In genomic region chr17:65612391-65613141, GRCm38 (mm10) we compare ENCODE assay signal across 8 mouse cellular contexts. TPM values are rescaled to one million over a fixed set of nuclear protein-coding genes. Genes with fewer than 3 reads are reported as not detected.
DNase-seq lines count a peak whose midpoint lies in the region; ATAC-seq and TF ChIP-seq lines count a peak whose summit lies in the region.

No protein-coding gene starts in this region.

- peak overlapping the region; percentile 54 for H3K4me2 ChIP-seq in forebrain, embryonic 11.5 days (ENCODE audit: low read depth, low read length, severe bottlenecking)
- peak overlapping the region; percentile 75 for H3K4me2 ChIP-seq in lung, embryonic 16.5 days (ENCODE audit: low read depth, low read length)

- peak; percentile 80 for DNase-seq in forebrain, embryonic 11.5 days (ENCODE audit: low spot score)
- peak; percentile 46 to 58 for DNase-seq in heart, postnatal 14 days
- peak; percentile 23 to 26 for DNase-seq in layer of hippocampus, adult 18-20 months (ENCODE audit: low spot score in 2 of 2)
- peak; percentile 34 for DNase-seq in retina, postnatal 7 days (ENCODE audit: low read depth, low spot score)
- DNase-seq in urinary bladder, adult 2 months (ENCODE audit: low spot score) = peak; percentile 56

- under 1% methylated on average over 68 of the region's 91 CpGs for WGBS in forebrain, embryonic 11.5 days
- under 1% methylated on average over 47 of the region's 91 CpGs for WGBS in lung, embryonic 16.5 days

- H3K9ac ChIP-seq in forebrain, embryonic 11.5 days (ENCODE audit: low read length) = peak overlapping the region; percentile 96
- peak overlapping the region; percentile 99 for H3K9ac ChIP-seq in lung, embryonic 16.5 days (ENCODE audit: low read length)

- peak overlapping the region; percentile 96 for H3K4me3 ChIP-seq in E14TG2a.4 (replicated peaks; ENCODE audit: low read length)
- peak overlapping the region; percentile 77 for H3K4me3 ChIP-seq in brown adipose tissue, adult 24 weeks (ENCODE audit: insufficient read depth, low read depth, low read length)
- peak overlapping the region; percentile 98 for H3K4me3 ChIP-seq in forebrain, embryonic 11.5 days (ENCODE audit: low read depth, low read length)
- peak overlapping the region; percentile 66 for H3K4me3 ChIP-seq in lung, embryonic 16.5 days (ENCODE audit: low read length)

- no peak for TF ChIP-seq CTCF in E14TG2a.4 (conservative IDR thresholded peaks at IDR 0.05; ENCODE audit: low read length)

- H3K27ac ChIP-seq in brown adipose tissue, adult 24 weeks (replicated peaks; ENCODE audit: low read depth, low read length) = peak overlapping the region; percentile 89
- peak overlapping the region; percentile 97 for H3K27ac ChIP-seq in forebrain, embryonic 11.5 days (ENCODE audit: low read depth, low read length)
- H3K27ac ChIP-seq in lung, embryonic 16.5 days (ENCODE audit: low read length) = peak overlapping the region; percentile 100

- H3K4me1 ChIP-seq in E14TG2a.4 (replicated peaks; ENCODE audit: low read depth, low read length) = peaks cover 60% of the 10 kb centered on the region
- peaks cover 15% of the 10 kb centered on the region for H3K4me1 ChIP-seq in brown adipose tissue, adult 24 weeks (ENCODE audit: control insufficient read depth, insufficient read depth, insufficient read length, low read length)
- peaks cover 6% of the 10 kb centered on the region; the same call in 1 of the 2 replicates for H3K4me1 ChIP-seq in forebrain, embryonic 11.5 days (replicated peaks; ENCODE audit: control insufficient read depth, insufficient read depth, low read length)
- H3K4me1 ChIP-seq in lung, embryonic 16.5 days (replicated peaks; ENCODE audit: control insufficient read depth, insufficient read depth, low read length) = peaks cover 27% of the 10 kb centered on the region

- no peaks in the 10 kb centered on the region for H3K27me3 ChIP-seq in E14TG2a.4 (ENCODE audit: insufficient read depth, low read length)
- H3K27me3 ChIP-seq in forebrain, embryonic 11.5 days (ENCODE audit: control insufficient read depth, insufficient read depth, low read length) = no peaks in the 10 kb centered on the region
- H3K27me3 ChIP-seq in lung, embryonic 16.5 days (ENCODE audit: control insufficient read depth, insufficient read depth, low read depth, low read length) = no peaks in the 10 kb centered on the region

- ATAC-seq in forebrain, embryonic 11.5 days (replicated peaks; ENCODE audit: low FRiP score) = peak; percentile 56
- peak; percentile 22 for ATAC-seq in lung, embryonic 16.5 days (ENCODE audit: low read depth)

- no peaks in the 10 kb centered on the region for H3K9me3 ChIP-seq in E14TG2a.4 (ENCODE audit: low read length)
- H3K9me3 ChIP-seq in forebrain, embryonic 11.5 days (ENCODE audit: control insufficient read depth, low read length) = no peaks in the 10 kb centered on the region
- no peaks in the 10 kb centered on the region for H3K9me3 ChIP-seq in lung, embryonic 16.5 days (ENCODE audit: control insufficient read depth, low read length)

- H3K36me3 ChIP-seq in E14TG2a.4 (ENCODE audit: insufficient read depth, low read length) = peaks cover 15% of the 10 kb centered on the region
- H3K36me3 ChIP-seq in forebrain, embryonic 11.5 days (ENCODE audit: control insufficient read depth, insufficient read depth, low read length) = no peaks in the 10 kb centered on the region
- 0 out of 2 replicates have a peak, but pooled peaks cover 3% of the 10 kb centered on the region for H3K36me3 ChIP-seq in lung, embryonic 16.5 days (ENCODE audit: control insufficient read depth, insufficient read depth, low read length)

- intact Hi-C loops in heart, postnatal 14 days (cut with DNase I) = loop anchor here (5.0 kb wide), 1 partner anchor 170 kb away; the partner anchor contains the start of gene Ppp4r1

RNA-seq across cellular contexts. Expression of gene Vapa, which starts 0.8 kb away (rescaled TPM):
- polyA plus RNA-seq in brown adipose tissue, adult 24 weeks (2012; ENCODE audit: insufficient read depth, insufficient read length, missing spikeins) = 81.7 and 128 TPM in 2 replicates
- 213 and 224 TPM in 2 replicates for polyA plus RNA-seq in forebrain, embryonic 11.5 days (2014; fragmentation: Nextera tagmentation; extraction: Ambion mirVana)
- total RNA-seq in heart, postnatal 14 days (2021) = 10 to 100 TPM; 84.0 to 95.2 TPM
- total RNA-seq in layer of hippocampus, adult 18-20 months (2021) = 100 to 1,000 TPM; 129 to 132 TPM
- polyA plus RNA-seq in lung, embryonic 16.5 days (2015; fragmentation: Nextera tagmentation; extraction: Ambion mirVana) = 174 and 178 TPM in 2 replicates
- polyA plus RNA-seq in urinary bladder, adult 2 months (2012; rRNA removed) = 67.9 and 68.3 TPM in 2 replicates

RNA-seq across cellular contexts. Expression of gene Txndc2, which starts 29.4 kb away (rescaled TPM):
- not detected in 2 replicates for polyA plus RNA-seq in brown adipose tissue, adult 24 weeks (2012; ENCODE audit: insufficient read depth, insufficient read length, missing spikeins)
- polyA plus RNA-seq in forebrain, embryonic 11.5 days (2014; fragmentation: Nextera tagmentation; extraction: Ambion mirVana) = 0.24 and 0.39 TPM in 2 replicates
- total RNA-seq in heart, postnatal 14 days (2021) = under 1 TPM in 1 of 2 experiments, not detected in 1; 0.19 TPM
- not detected for total RNA-seq in layer of hippocampus, adult 18-20 months (2021)
- polyA plus RNA-seq in lung, embryonic 16.5 days (2015; fragmentation: Nextera tagmentation; extraction: Ambion mirVana) = not detected in 2 replicates
- polyA plus RNA-seq in urinary bladder, adult 2 months (2012; rRNA removed) = 0.04 and 0.06 TPM in 2 replicates

Comparison
In these comparisons a context has a peak if more than half of its experiments do, and no peak if none do; other contexts are left out.
1. Peak in every context shown above with its lines: DNase-seq, ATAC-seq, H3K4me3 ChIP-seq and H3K27ac ChIP-seq.
2. DNase-seq: peak in every context shown above with its lines; median percentile 80 in forebrain, embryonic 11.5 days; 56 in urinary bladder, adult 2 months; 52 in heart, postnatal 14 days; 34 in retina, postnatal 7 days; 24 in layer of hippocampus, adult 18-20 months.